Mouse (Mus musculus) urinary bladder, adult 18-20 months (tissue): Measurements from ENCODE around the gene BC004004.
"Not testable (repeated sequence)": the region's sequence is repeated elsewhere in the genome, so short reads cannot be mapped to it uniquely, and the experiment has no call there.

ENCODE experiments used
- DNase-seq, 2 experiments: peaks; one replicate each; pipeline ENCODE4 v3.0.0; 2022; ENCODE audit warnings: low spot score in 2 of 2, mixed read lengths in 2 of 2

Gene BC004004

DNA sequence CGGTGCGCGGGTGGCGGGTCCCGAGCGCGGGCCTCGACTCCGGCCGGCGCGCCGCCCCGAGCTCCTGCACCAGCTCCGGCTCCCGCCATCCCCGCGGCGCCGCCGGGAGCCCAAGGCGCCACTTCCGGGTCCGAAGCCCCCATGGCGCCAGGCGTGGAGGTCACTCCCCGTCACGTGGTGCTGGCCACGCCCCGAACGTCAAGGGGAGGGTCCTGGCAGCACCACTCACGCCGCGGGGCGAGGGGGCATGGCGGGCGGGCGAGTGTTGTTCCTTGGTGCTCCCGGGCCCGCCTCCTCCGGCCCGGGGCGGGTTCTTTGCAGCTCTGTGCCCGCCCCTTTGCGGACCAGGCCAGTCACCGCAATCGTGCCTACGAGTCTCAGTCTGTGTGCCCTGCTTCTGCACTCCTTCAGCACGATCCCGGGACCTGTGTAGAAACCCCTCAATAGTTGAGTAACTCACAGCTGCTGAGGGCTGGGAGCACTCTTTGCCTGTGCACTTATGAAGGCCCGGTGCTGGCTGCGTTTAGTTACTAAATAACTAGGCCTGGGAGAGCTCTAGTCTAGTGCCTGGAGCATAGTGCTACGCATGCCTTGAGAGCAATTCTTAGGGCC, 79.2 kb downstream of the BC004004 start, which contains the start of gene Mtch1:
Mtch1 (minus strand) TSS at position 290 of the 612 bp plus-strand sequence.
- DNase-seq, result peak; percentile 99 to 100

DNA sequence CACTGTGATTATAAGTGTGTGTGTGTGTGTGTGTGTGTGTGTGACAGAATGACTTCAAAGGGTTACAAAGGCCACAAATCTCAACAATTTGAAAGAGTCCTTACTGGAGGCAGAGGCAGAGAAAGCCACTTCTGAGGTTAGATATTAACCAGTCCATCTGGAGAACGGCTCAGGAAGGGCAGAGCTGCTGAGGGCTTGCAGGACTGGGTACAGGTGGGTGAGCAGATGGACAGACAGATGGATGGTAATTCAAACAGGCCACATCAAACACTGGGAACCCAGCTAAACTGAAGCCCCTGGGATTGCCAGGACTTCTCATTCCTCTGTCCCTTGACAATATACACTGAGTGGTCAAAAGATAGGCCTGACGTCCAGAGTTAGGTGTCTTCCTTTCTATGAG, 80.4 kb downstream of the BC004004 start:
- no peak for DNase-seq

GRCm38 (mm10) chr17:29351056-29351455, 82.5 kb downstream of the BC004004 start:
- not testable (repeated sequence) for DNase-seq

- no peak for DNase-seq
Measured at GRCm38 (mm10) chr17:29355461-29355840, 86.9 kb downstream of the BC004004 start.

GRCm38 (mm10) chr17:29355841-29356478, 87.4 kb downstream of the BC004004 start:
- DNase-seq, result no peak

DNA sequence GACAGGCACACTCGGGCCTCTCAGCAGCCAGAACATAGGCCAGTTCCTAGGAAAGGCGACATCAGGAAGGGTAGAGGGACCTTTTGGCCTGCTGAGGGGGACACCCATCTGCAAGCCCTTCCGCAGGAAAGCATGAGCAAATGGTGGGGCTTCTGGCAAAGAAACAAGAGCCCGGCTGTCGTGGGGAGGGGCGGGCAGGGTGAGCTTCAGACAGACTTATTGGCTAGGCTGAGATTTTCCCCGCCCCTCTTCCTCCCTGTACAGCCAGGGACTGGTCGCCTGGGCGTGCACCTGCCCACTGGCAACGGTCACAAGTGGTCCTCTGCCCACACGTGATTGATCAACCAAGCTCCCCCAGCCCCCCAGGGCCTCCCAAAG, 87.9 kb downstream of the BC004004 start:
- DNase-seq, result no peak

DNA sequence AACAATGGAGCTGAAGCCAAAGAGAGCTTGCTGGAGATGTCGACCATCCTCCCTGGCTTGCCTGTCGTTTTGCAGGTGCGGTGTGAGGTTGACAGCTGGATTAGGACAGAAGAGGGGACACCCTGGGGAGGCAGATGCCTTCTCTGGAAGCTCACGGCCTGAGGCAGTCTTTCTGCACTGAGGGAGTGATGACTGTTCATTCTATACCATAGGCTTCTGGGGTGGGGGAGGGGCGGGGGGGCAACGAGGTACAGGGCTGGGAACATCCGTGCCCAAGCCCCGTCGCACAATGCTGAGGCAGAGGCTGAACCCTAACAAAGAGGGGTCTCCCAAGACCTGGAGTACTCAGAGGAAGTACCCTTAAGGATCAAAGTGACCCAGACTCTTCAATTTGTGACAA, 88.3 kb downstream of the BC004004 start:
- no peak for DNase-seq

DNA sequence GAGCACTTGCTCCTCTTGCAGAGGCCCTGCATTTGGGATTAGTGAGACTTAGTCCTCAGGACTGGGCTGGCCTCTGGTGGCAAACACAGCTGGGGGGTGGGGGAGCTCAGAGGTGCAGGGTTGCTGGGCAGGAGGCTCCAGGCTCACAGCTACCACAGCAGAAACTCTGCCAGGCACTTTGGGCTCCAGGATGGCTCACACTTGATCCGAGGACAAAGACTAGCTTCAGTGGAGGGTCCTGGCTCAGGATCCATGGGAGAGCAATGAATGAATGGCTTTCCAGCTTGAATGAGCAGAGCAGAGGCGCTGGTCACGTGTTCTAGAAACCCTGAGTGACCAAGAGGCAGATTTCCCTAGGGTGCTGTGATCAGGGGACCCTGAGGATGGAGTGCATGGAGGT, 90.3 kb downstream of the BC004004 start:
- DNase-seq, result no peak

DNA sequence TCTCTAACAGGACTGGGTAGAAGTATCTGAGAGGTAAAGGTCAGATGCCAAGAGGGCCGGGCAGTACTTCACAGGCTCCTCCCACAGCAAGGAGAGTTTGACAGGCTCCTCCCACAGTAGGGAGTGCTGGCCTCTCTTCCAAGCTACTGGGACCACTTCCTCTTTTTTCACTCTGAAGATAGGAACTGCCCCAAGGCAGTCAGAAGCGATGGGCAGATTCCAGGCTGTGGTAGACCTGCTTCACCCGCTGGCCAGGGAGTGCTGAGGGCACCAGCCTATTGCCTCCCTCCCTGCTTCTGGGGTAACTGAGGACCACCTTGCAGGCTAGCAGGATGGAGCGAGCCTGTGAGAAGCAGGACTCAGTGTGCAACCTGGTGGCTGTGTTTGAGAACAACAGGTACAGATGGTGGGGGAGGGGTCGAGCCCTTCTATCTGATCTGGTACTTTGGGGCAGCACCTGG, 92.2 kb downstream of the BC004004 start, which contains the start of gene Fgd2:
Fgd2 (plus strand) TSS at position 154 of the 461 bp plus-strand sequence.
- DNase-seq, result no peak

GRCm38 (mm10) chr17:29361982-29362691, 93.5 kb downstream of the BC004004 start:
- DNase-seq, result no peak

DNA sequence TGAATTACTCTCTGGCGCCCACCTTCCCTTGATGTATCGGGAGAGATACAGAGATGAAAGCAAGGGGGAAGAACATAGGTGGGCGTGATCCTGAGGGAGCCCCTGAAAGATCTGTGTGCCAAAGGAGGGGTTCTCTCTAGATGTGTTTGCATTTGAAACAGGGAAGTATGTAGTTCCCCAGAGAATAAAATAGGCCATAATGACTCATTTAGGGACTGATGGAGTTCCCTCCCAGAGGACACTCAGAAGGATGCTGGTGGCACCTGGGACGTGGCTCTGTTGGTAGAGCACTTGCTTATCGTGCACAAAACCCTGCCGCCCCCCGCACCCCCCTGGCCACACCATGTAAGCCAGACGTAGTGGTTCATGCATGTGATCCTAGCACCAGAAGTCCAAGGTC, 94.5 kb downstream of the BC004004 start:
- no peak for DNase-seq
